Mouse (Mus musculus) inflammation-experienced regulatory T-cells (primary cell): ENCODE measurements around the gene Lancl3. TPM values are rescaled to one million over a fixed set of nuclear protein-coding genes. Genes with fewer than 3 reads are reported as not detected.

Source experiments
- polyA plus RNA-seq, 2 experiments: library from polyadenylated mRNA; unstranded; fragments of 100-300 nt; shearing (Covaris generic); gene quantifications; one replicate each; pipeline ENCODE4 v1.2.1; 2017

Gene Lancl3
- 1 to 10 TPM in 1 of 2 experiments, under 1 TPM in 1; 0.66 to 1.0 TPM for polyA plus RNA-seq

GRCm38 (mm10) chrX:9199761-9200371, at the start of gene Lancl3:
Gene Lancl3 (plus strand): TSS chrX:9199902.

DNA sequence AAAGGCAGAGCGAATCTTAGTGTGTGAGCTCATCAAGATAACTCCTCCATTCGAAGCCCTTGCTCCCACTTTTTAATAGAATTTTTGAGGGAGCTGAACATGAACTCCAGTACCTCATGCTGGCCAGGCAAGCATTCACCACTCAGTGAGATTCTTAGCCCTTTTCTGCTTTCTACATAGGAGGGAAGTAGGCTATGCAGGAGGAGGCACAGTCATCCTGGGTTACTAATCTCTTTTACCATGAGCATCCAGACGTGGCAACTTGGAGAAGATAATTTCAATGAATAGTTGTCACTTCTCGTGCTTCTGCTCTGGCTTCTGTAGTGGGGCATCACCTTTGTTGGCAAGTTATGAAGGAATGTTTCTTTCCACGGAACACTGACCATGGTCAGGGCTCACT, 57.1 kb downstream of the Lancl3 start, which contains the start of gene Gm14862:
Gm14862 (minus strand) TSS at position 134 of the 400 bp plus-strand sequence.

DNA sequence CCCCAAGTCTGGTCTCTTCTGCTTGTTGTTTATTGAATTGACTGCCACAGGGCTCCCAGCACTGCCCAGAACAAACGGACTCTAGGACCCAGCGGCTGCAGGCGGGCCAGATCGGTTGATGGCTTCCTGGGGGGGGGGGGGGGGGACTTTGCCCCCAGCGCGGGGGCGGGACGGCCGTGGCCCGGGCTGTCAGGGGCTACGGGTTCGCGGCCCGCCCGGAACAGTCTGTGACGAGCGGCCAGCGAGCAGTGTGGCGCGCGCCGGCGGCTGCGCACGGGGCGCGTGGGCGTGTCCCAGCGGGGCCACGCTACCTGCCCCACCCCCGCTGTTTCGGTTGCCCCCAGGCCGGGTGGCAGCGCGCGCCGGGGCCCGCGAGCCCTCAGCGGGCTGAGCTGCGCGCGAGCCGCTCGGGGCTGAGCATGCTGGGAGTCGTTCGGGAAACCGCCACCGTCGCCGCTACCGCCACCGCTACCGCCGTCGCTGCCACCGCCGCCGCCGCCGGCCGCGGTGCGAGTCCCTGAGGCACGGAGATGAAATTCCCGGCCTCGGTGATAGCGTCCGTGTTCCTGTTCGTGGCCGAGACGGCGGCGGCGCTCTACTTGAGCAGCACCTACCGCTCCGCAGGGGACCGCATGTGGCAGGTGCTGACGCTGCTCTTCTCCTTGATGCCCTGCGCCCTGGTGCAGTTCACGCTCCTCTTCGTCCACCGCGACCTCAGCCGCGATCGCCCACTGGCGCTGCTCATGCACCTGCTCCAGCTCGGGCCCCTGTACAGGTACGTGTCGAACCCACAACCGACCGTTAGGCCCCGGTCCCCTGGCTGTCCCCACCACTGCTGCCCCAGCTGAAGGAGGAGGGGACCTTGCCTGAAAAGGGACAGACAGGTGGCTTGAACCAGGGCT, 73.0 kb downstream of the Lancl3 start, which contains the start of gene Xk:
Xk (plus strand) TSS at position 297 of the 902 bp plus-strand sequence.

GRCm38 (mm10) chrX:9283464-9283863, 83.8 kb downstream of the Lancl3 start, which contains the start of gene H2al1m:
Gene H2al1m (plus strand): TSS chrX:9283764.

Other genes starting within 250 kb of the Lancl3 start
- not detected for gene Fthl17b, start 236.9 kb upstream of the Lancl3 start, polyA plus RNA-seq
- under 1 TPM in 1 of 2 experiments, not detected in 1; 0.67 TPM for gene Fthl17c, start 223.3 kb upstream of the Lancl3 start, polyA plus RNA-seq
- gene Fthl17d, start 213.1 kb upstream of the Lancl3 start, polyA plus RNA-seq = not detected
- gene Fthl17e, start 166.4 kb upstream of the Lancl3 start, polyA plus RNA-seq = not detected
- gene Fthl17f, start 136.9 kb upstream of the Lancl3 start, polyA plus RNA-seq = not detected
- not detected for gene 4930402K13Rik, start 95.3 kb upstream of the Lancl3 start, polyA plus RNA-seq
- gene Gm14862, start 57.0 kb downstream of the Lancl3 start, polyA plus RNA-seq = not detected
- gene Xk, start 72.9 kb downstream of the Lancl3 start, polyA plus RNA-seq = 1 to 10 TPM; 2.5 to 9.3 TPM
- gene H2al1m, start 83.9 kb downstream of the Lancl3 start, polyA plus RNA-seq = under 1 TPM in 1 of 2 experiments, not detected in 1; 0.57 TPM
- gene H2al1k, start 150.7 kb downstream of the Lancl3 start, polyA plus RNA-seq = under 1 TPM in 1 of 2 experiments, not detected in 1; 0.54 TPM